Mouse (Mus musculus): ENCODE measurements around the gene Sf1. TPM values are rescaled to one million over a fixed set of nuclear protein-coding genes. Genes with fewer than 3 reads are reported as not detected.
A peak's percentile ranks its signal among the peaks of the same experiment; 100 is the strongest.

Sf1 gene
- polyA plus RNA-seq, 1 experiment from 2014 or later: 209 TPM

GRCm38 (mm10) chr19:6401951-6402350, 38.5 kb downstream of the Sf1 start:
- 5% methylated on average over 9 of the region's 9 CpGs for WGBS
- Histone ChIP-seq H3K9me3 (ENCODE audit: control insufficient read depth, low read length) (no peaks in the 10 kb centered on the region), H3K9ac (ENCODE audit: low read length) (no peak overlapping the region), H3K27ac (replicated peaks; ENCODE audit: low read depth, low read length) (no peak overlapping the region), H3K4me1 (ENCODE audit: control insufficient read depth, insufficient read depth, low read length) (peaks cover 17% of the 10 kb centered on the region), H3K4me2 (ENCODE audit: low read depth, severe bottlenecking) (peak overlapping the region; percentile 49), H3K27me3 (ENCODE audit: control insufficient read depth, insufficient read depth, low read length) (peaks cover 49% of the 10 kb centered on the region), H3K36me3 (ENCODE audit: control insufficient read depth, insufficient read depth, low read length) (no peaks in the 10 kb centered on the region), H3K4me3 (ENCODE audit: low read depth, low read length) (peak overlapping the region; percentile 19; the same call in 1 of the 2 replicates)
- no peak for DNase-seq (ENCODE audit: low spot score)
- no peak for ATAC-seq (ENCODE audit: insufficient number of reproducible peaks, low FRiP score, low TSS enrichment, low read depth)

GRCm38 (mm10) chr19:6403869-6404268, 40.4 kb downstream of the Sf1 start:
- Histone ChIP-seq H3K4me3 (ENCODE audit: low read depth, low read length) (no peak overlapping the region), H3K4me2 (ENCODE audit: low read depth, severe bottlenecking) (no peak overlapping the region), H3K27me3 (ENCODE audit: control insufficient read depth, insufficient read depth, low read length) (peaks cover 38% of the 10 kb centered on the region), H3K9me3 (ENCODE audit: control insufficient read depth, low read length) (no peaks in the 10 kb centered on the region), H3K9ac (ENCODE audit: low read length) (no peak overlapping the region), H3K36me3 (ENCODE audit: control insufficient read depth, insufficient read depth, low read length) (no peaks in the 10 kb centered on the region), H3K4me1 (ENCODE audit: control insufficient read depth, insufficient read depth, low read length) (peaks cover 17% of the 10 kb centered on the region), H3K27ac (replicated peaks; ENCODE audit: low read depth, low read length) (no peak overlapping the region)
- DNase-seq (ENCODE audit: low spot score): no peak
- ATAC-seq (ENCODE audit: insufficient number of reproducible peaks, low FRiP score, low TSS enrichment, low read depth): no peak
- WGBS: 87% methylated on average over 10 of the region's 10 CpGs

GRCm38 (mm10) chr19:6405433-6405832, 41.9 kb downstream of the Sf1 start:
- ATAC-seq (ENCODE audit: insufficient number of reproducible peaks, low FRiP score, low TSS enrichment, low read depth): no peak
- H3K4me1 ChIP-seq (ENCODE audit: control insufficient read depth, insufficient read depth, low read length): peaks cover 11% of the 10 kb centered on the region
- no peak overlapping the region for H3K9ac ChIP-seq (ENCODE audit: low read length)
- no peak overlapping the region for H3K4me3 ChIP-seq (ENCODE audit: low read depth, low read length)
- WGBS: 76% methylated on average over 10 of the region's 10 CpGs
- H3K27me3 ChIP-seq (ENCODE audit: control insufficient read depth, insufficient read depth, low read length): peaks cover 22% of the 10 kb centered on the region
- H3K36me3 ChIP-seq (ENCODE audit: control insufficient read depth, insufficient read depth, low read length): no peaks in the 10 kb centered on the region
- H3K9me3 ChIP-seq (ENCODE audit: control insufficient read depth, low read length): no peaks in the 10 kb centered on the region
- H3K27ac ChIP-seq (replicated peaks; ENCODE audit: low read depth, low read length): no peak overlapping the region
- no peak overlapping the region for H3K4me2 ChIP-seq (ENCODE audit: low read depth, severe bottlenecking)
- no peak for DNase-seq (ENCODE audit: low spot score)

DNA sequence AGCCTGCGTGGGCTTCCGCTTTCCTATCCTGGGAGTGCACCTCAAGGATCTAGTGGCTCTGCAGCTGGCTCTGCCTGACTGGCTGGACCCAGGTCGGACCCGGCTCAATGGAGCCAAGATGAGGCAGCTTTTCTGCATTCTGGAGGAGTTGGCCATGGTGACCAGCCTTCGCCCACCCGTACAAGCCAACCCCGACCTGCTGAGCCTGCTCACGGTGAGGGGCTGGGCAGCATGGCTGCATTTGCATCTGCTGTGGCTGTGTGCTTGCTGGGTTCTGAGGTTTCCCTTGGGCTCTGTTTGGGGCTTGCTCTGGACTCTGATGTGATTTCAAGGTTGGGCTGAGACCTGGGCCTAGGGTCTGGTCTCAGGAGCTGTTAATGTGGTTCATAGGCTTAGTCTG, 43.6 kb downstream of the Sf1 start:
- H3K9ac ChIP-seq (ENCODE audit: low read length): no peak overlapping the region
- no peaks in the 10 kb centered on the region for H3K36me3 ChIP-seq (ENCODE audit: control insufficient read depth, insufficient read depth, low read length)
- no peak overlapping the region for H3K4me2 ChIP-seq (ENCODE audit: low read depth, severe bottlenecking)
- ATAC-seq (ENCODE audit: insufficient number of reproducible peaks, low FRiP score, low TSS enrichment, low read depth) (no peak), DNase-seq (ENCODE audit: low spot score) (no peak)
- 85% methylated on average over 8 of the region's 8 CpGs for WGBS
- H3K9me3 ChIP-seq (ENCODE audit: control insufficient read depth, low read length): no peaks in the 10 kb centered on the region
- peaks cover 5% of the 10 kb centered on the region; the same call in 1 of the 2 replicates for H3K27me3 ChIP-seq (ENCODE audit: control insufficient read depth, insufficient read depth, low read length)
- H3K4me3 ChIP-seq (ENCODE audit: low read depth, low read length): no peak overlapping the region
- H3K27ac ChIP-seq (replicated peaks; ENCODE audit: low read depth, low read length): no peak overlapping the region
- H3K4me1 ChIP-seq (ENCODE audit: control insufficient read depth, insufficient read depth, low read length): peaks cover under 1% of the 10 kb centered on the region; the same call in 1 of the 2 replicates

DNA sequence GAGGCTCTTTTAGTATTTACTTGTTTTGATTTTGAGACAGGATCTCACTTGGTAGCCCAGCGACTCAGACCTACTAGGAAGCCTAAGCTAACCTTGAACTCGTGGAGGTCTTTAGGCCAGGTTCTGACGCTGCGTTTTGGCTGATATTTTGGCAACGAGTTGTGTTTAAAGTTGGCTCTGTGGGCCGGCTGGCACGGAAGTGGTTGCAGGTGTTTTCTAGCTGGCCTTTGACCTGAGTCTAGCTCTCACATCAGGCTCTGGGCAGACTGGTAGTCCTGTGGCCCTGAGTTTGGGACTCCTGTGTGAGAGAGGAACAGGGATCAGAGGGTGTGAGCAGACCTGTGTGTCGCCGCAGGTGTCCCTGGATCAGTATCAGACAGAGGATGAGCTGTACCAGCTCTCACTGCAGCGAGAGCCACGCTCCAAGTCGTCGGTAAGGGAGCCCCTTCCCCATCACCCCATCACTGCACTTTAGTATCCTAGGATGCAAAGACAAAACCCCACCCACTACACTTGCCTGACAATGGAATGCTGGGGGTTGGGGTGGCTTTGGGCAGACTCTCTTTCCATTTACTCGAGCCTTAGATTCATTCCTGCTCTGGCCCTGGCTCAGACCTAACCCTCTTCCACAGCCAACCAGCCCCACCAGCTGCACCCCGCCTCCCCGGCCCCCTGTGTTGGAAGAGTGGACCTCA, 44.5 kb downstream of the Sf1 start:
- Histone ChIP-seq H3K36me3 (ENCODE audit: control insufficient read depth, insufficient read depth, low read length) (no peaks in the 10 kb centered on the region), H3K9ac (ENCODE audit: low read length) (no peak overlapping the region), H3K9me3 (ENCODE audit: control insufficient read depth, low read length) (no peaks in the 10 kb centered on the region), H3K27ac (replicated peaks; ENCODE audit: low read depth, low read length) (no peak overlapping the region), H3K4me2 (ENCODE audit: low read depth, severe bottlenecking) (no peak overlapping the region), H3K4me1 (ENCODE audit: control insufficient read depth, insufficient read depth, low read length) (no peaks in the 10 kb centered on the region), H3K4me3 (ENCODE audit: low read depth, low read length) (no peak overlapping the region), H3K27me3 (ENCODE audit: control insufficient read depth, insufficient read depth, low read length) (no peaks in the 10 kb centered on the region)
- WGBS: 52% methylated on average over 16 of the region's 16 CpGs
- DNase-seq (ENCODE audit: low spot score) (no peak), ATAC-seq (ENCODE audit: insufficient number of reproducible peaks, low FRiP score, low TSS enrichment, low read depth) (no peak)

- H3K9ac ChIP-seq (ENCODE audit: low read length): no peak overlapping the region
- H3K4me1 ChIP-seq (ENCODE audit: control insufficient read depth, insufficient read depth, low read length): no peaks in the 10 kb centered on the region
- no peaks in the 10 kb centered on the region for H3K36me3 ChIP-seq (ENCODE audit: control insufficient read depth, insufficient read depth, low read length)
- no peaks in the 10 kb centered on the region for H3K27me3 ChIP-seq (ENCODE audit: control insufficient read depth, insufficient read depth, low read length)
- no peaks in the 10 kb centered on the region for H3K9me3 ChIP-seq (ENCODE audit: control insufficient read depth, low read length)
- no peak overlapping the region for H3K27ac ChIP-seq (replicated peaks; ENCODE audit: low read depth, low read length)
- WGBS: 81% methylated on average over 8 of the region's 8 CpGs
- DNase-seq (ENCODE audit: low spot score) (no peak), ATAC-seq (ENCODE audit: insufficient number of reproducible peaks, low FRiP score, low TSS enrichment, low read depth) (no peak)
- no peak overlapping the region for H3K4me3 ChIP-seq (ENCODE audit: low read depth, low read length)
- H3K4me2 ChIP-seq (ENCODE audit: low read depth, severe bottlenecking): no peak overlapping the region
Measured at GRCm38 (mm10) chr19:6408749-6409148, 45.3 kb downstream of the Sf1 start.

- no peaks in the 10 kb centered on the region for H3K9me3 ChIP-seq (ENCODE audit: control insufficient read depth, low read length)
- H3K36me3 ChIP-seq (ENCODE audit: control insufficient read depth, insufficient read depth, low read length): no peaks in the 10 kb centered on the region
- H3K4me2 ChIP-seq (ENCODE audit: low read depth, severe bottlenecking): no peak overlapping the region
- 79% methylated on average over 5 of the region's 5 CpGs for WGBS
- H3K27ac ChIP-seq (replicated peaks; ENCODE audit: low read depth, low read length): no peak overlapping the region
- no peak overlapping the region for H3K9ac ChIP-seq (ENCODE audit: low read length)
- no peaks in the 10 kb centered on the region for H3K4me1 ChIP-seq (ENCODE audit: control insufficient read depth, insufficient read depth, low read length)
- no peak for DNase-seq (ENCODE audit: low spot score)
- no peaks in the 10 kb centered on the region for H3K27me3 ChIP-seq (ENCODE audit: control insufficient read depth, insufficient read depth, low read length)
- H3K4me3 ChIP-seq (ENCODE audit: low read depth, low read length): no peak overlapping the region
- ATAC-seq (ENCODE audit: insufficient number of reproducible peaks, low FRiP score, low TSS enrichment, low read depth): no peak
Measured at GRCm38 (mm10) chr19:6409176-6409575, 45.7 kb downstream of the Sf1 start.

DNA sequence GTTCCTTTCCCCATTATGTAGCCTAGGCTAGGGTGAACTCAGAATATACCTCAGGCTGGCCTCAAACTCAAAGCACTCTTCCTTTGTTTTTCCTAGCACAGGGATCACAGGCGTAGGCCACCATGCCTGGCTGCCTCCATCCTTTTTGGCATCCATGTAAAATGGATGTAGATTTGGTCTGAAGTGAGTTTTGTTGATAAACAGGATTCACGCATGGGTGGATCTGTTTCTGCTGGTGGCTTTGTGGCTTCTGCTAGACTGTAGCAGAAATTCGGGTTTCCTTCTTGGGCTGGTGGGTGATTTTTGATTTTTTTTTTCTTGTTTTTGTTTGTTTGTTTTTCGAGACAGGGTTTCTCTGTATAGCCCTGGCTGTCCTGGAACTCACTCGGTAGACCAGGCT, 46.4 kb downstream of the Sf1 start:
- WGBS: 92% methylated on average over 5 of the region's 5 CpGs
- Histone ChIP-seq H3K27me3 (ENCODE audit: control insufficient read depth, insufficient read depth, low read length) (no peaks in the 10 kb centered on the region), H3K36me3 (ENCODE audit: control insufficient read depth, insufficient read depth, low read length) (no peaks in the 10 kb centered on the region), H3K4me1 (ENCODE audit: control insufficient read depth, insufficient read depth, low read length) (no peaks in the 10 kb centered on the region), H3K4me3 (ENCODE audit: low read depth, low read length) (no peak overlapping the region), H3K27ac (replicated peaks; ENCODE audit: low read depth, low read length) (no peak overlapping the region), H3K9ac (ENCODE audit: low read length) (no peak overlapping the region), H3K4me2 (ENCODE audit: low read depth, severe bottlenecking) (no peak overlapping the region), H3K9me3 (ENCODE audit: control insufficient read depth, low read length) (no peaks in the 10 kb centered on the region)
- DNase-seq (ENCODE audit: low spot score): no peak
- no peak for ATAC-seq (ENCODE audit: insufficient number of reproducible peaks, low FRiP score, low TSS enrichment, low read depth)

- no peaks in the 10 kb centered on the region for H3K36me3 ChIP-seq (ENCODE audit: control insufficient read depth, insufficient read depth, low read length)
- peaks cover 4% of the 10 kb centered on the region for H3K27me3 ChIP-seq (ENCODE audit: control insufficient read depth, insufficient read depth, low read length)
- no peak overlapping the region for H3K4me2 ChIP-seq (ENCODE audit: low read depth, severe bottlenecking)
- H3K4me3 ChIP-seq (ENCODE audit: low read depth, low read length): no peak overlapping the region
- no peak overlapping the region for H3K9ac ChIP-seq (ENCODE audit: low read length)
- 63% methylated on average over 14 of the region's 14 CpGs for whole genome bisulfite sequencing
- ATAC-seq (ENCODE audit: insufficient number of reproducible peaks, low FRiP score, low TSS enrichment, low read depth) (no peak), DNase-seq (ENCODE audit: low spot score) (no peak)
- H3K9me3 ChIP-seq (ENCODE audit: control insufficient read depth, low read length): no peaks in the 10 kb centered on the region
- H3K4me1 ChIP-seq (ENCODE audit: control insufficient read depth, insufficient read depth, low read length): peaks cover 12% of the 10 kb centered on the region
- H3K27ac ChIP-seq (replicated peaks; ENCODE audit: low read depth, low read length): no peak overlapping the region
Measured at GRCm38 (mm10) chr19:6412798-6413197, 49.3 kb downstream of the Sf1 start.

Data from limb, embryonic 11.5 days (tissue).